Mouse (Mus musculus) G1E (cell line): ENCODE measurements around the gene Gpx4. TPM values are rescaled to one million over a fixed set of nuclear protein-coding genes. Genes with fewer than 3 reads are reported as not detected.
A peak's percentile ranks its signal among the peaks of the same experiment; 100 is the strongest.

ENCODE experiments used
- ATAC-seq: 2 replicates; pipeline ENCODE4 v1.8.0; 2016; ENCODE audit warnings: mild to moderate bottlenecking; ENCODE audit not compliant: insufficient number of reproducible peaks, poor library complexity, low FRiP score, severe bottlenecking; ENCODE audit errors: extremely low read depth
- DNase-seq: peaks from one replicate; pipeline ENCODE4 v3.0.0; 2012; ENCODE audit warnings: low spot score
- H3K27me3 ChIP-seq: 2 replicates; pipeline ENCODE4 v1.6.1; 2012; ENCODE audit warnings: mild to moderate bottlenecking, low read length, inconsistent platforms; ENCODE audit not compliant: insufficient read depth
- H3K36me3 ChIP-seq: replicated peaks from 2 replicates; pipeline ENCODE3; 2012; ENCODE audit warnings: mild to moderate bottlenecking, inconsistent platforms
- H3K4me1 ChIP-seq: 2 replicates; pipeline ENCODE4 v1.6.1; 2012; ENCODE audit warnings: low read depth, low read length, inconsistent platforms, mixed read lengths; ENCODE audit not compliant: insufficient read depth
- H3K4me3 ChIP-seq: 2 replicates; pipeline ENCODE4 v1.5.1; 2012; ENCODE audit warnings: low read depth, mild to moderate bottlenecking, inconsistent platforms, low read length, moderate library complexity, mixed read lengths
- H3K9me3 ChIP-seq: replicated peaks from 2 replicates; pipeline ENCODE4 v1.6.1; 2012; ENCODE audit warnings: inconsistent platforms
- CTCF ChIP-seq: IDR thresholded peaks from 2 replicates; pipeline ENCODE4 v1.5.1; 2012; ENCODE audit warnings: low read depth, low read length, inconsistent platforms, mixed read lengths
- GATA1 ChIP-seq: IDR thresholded peaks from 2 replicates; pipeline ENCODE4 v1.6.1; 2012; ENCODE audit warnings: borderline replicate concordance, low read length, inconsistent platforms, mixed read lengths
- GATA2 ChIP-seq: IDR thresholded peaks from 2 replicates; pipeline ENCODE4 v1.6.1; 2012; ENCODE audit warnings: low read depth, low read length, inconsistent platforms, borderline replicate concordance
- POLR2AphosphoS5 ChIP-seq: IDR thresholded peaks from 2 replicates; pipeline ENCODE4 v1.6.1; 2012; ENCODE audit warnings: low read depth, low read length, inconsistent platforms; ENCODE audit not compliant: insufficient replicate concordance
- TAL1 ChIP-seq: conservative IDR thresholded peaks from 2 replicates; pipeline ENCODE4 v1.6.1; 2012; ENCODE audit warnings: low read depth, low read length, inconsistent platforms, mixed read lengths
- polyA plus RNA-seq: library from polyadenylated mRNA; stranded (reverse); fragments of >175 nt; gene quantifications from 2 replicates; pipeline ENCODE4 v1.2.3, GENCODE M21; 2012
- total RNA-seq, 2 experiments: library from RNA; stranded (forward) in 1 of 2; stranded (reverse) in 1 of 2; fragments of 200-1000 nt in 1 of 2; fragments of >200 nt in 1 of 2; fragmentation: Nextera tagmentation in 1 of 2; gene quantifications; 2 replicates each; pipeline ENCODE4 v1.2.3; 2014 to 2017

Gene Gpx4
- total and polyA plus RNA-seq, 3 experiments = 290 to 1,138 (median 808) TPM

- ATAC-seq = no peak
- Histone ChIP-seq H3K27me3 (no peaks in the 10 kb centered on the region), H3K36me3 (peaks cover 94% of the 10 kb centered on the region), H3K4me1 (peaks cover 62% of the 10 kb centered on the region), H3K4me3 (no peak overlapping the region), H3K9me3 (no peaks in the 10 kb centered on the region)
- no peak for DNase-seq
- TF ChIP-seq CTCF (no peak), POLR2AphosphoS5 (no peak), GATA2 (no peak), GATA1 (no peak), TAL1 (no peak)
Observed at GRCm38 (mm10) chr10:80069251-80069650, 22.3 kb downstream of the Gpx4 start.

- DNase-seq (no peak), ATAC-seq (no peak)
- no peak overlapping the region for H3K4me3 ChIP-seq
- H3K27me3 ChIP-seq = no peaks in the 10 kb centered on the region
- peaks cover 94% of the 10 kb centered on the region for H3K36me3 ChIP-seq
- peaks cover 64% of the 10 kb centered on the region for H3K4me1 ChIP-seq
- no peaks in the 10 kb centered on the region for H3K9me3 ChIP-seq
- TF ChIP-seq GATA1 = no peak
- no peak for TF ChIP-seq POLR2AphosphoS5
- no peak for TF ChIP-seq GATA2
- TF ChIP-seq TAL1 = no peak
- TF ChIP-seq CTCF = no peak
Observed at GRCm38 (mm10) chr10:80069948-80070450, 23.0 kb downstream of the Gpx4 start.

- 0 out of 2 replicates have a peak, but pooled peaks have one; percentile 19 for TF ChIP-seq TAL1
- no peak for TF ChIP-seq CTCF
- peak; percentile 81 for DNase-seq
- no peaks in the 10 kb centered on the region for H3K9me3 ChIP-seq
- no peaks in the 10 kb centered on the region for H3K27me3 ChIP-seq
- peak overlapping the region; percentile 63; the same call in 1 of the 2 replicates for H3K4me3 ChIP-seq
- peaks cover 94% of the 10 kb centered on the region for H3K36me3 ChIP-seq
- peaks cover 71% of the 10 kb centered on the region for H3K4me1 ChIP-seq
- peak; percentile 83 for ATAC-seq
Observed at GRCm38 (mm10) chr10:80070837-80071515, 24.0 kb downstream of the Gpx4 start.

GRCm38 (mm10) chr10:80071516-80071900 is 24.5 kb downstream of the Gpx4 start:
- no peaks in the 10 kb centered on the region for H3K9me3 ChIP-seq
- DNase-seq (no peak), ATAC-seq (no peak)
- no peaks in the 10 kb centered on the region for H3K27me3 ChIP-seq
- peak overlapping the region; percentile 49; the same call in 1 of the 2 replicates for H3K4me3 ChIP-seq
- H3K4me1 ChIP-seq = peaks cover 76% of the 10 kb centered on the region
- no peak for TF ChIP-seq POLR2AphosphoS5
- TF ChIP-seq GATA2 = no peak
- no peak for TF ChIP-seq CTCF
- no peak for TF ChIP-seq TAL1
- TF ChIP-seq GATA1 = no peak
- H3K36me3 ChIP-seq = peaks cover 94% of the 10 kb centered on the region

- peaks cover 84% of the 10 kb centered on the region for H3K4me1 ChIP-seq
- peaks cover 94% of the 10 kb centered on the region for H3K36me3 ChIP-seq
Observed at GRCm38 (mm10) chr10:80072623-80073489, 25.9 kb downstream of the Gpx4 start.

DNA sequence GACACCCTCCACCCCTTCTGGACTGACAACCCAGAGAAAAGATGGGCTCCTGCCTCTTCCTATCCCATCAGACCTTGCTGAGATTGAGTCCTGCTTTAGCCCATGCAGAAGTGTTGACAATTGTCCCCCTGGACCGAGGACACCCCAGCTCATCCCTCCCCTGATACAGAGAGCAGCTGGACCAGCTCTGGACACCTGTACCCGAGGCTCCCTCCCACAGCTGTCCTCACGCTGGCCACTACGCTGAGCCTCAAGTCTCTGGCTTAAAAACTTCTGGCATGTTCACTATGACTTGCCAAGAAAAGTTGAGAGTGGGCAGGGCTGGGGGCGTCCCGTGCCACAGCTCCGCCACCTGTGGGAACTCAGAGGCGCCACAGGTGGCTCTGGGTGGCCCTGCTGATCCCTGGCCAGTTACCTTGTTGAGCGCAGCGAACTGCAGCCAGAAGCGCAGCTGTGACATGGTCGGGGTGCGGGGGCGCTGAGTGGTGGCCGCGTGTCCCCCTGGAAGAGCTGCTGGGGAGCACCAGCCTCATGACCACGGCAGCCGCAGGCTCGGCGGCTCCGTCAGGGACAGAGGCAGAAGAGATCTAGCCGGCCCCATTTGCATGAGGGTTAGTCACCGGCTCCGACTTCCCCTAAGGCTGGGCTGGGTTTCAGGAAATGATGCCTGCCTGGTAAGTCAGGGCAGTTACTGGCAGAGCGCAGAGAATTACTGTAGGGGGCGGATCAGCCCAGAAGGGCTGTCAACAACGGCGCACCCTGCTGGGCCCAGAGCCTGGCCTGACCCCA is 28.0 kb downstream of the Gpx4 start:
- H3K27me3 ChIP-seq = no peaks in the 10 kb centered on the region
- peak; percentile 51 for ATAC-seq
- no peaks in the 10 kb centered on the region for H3K9me3 ChIP-seq
- peak overlapping the region; percentile 71 for H3K4me3 ChIP-seq
- DNase-seq = peak; percentile 71
- peaks cover 86% of the 10 kb centered on the region for H3K4me1 ChIP-seq
- H3K36me3 ChIP-seq = peaks cover 94% of the 10 kb centered on the region
- TF ChIP-seq TAL1 = no peak
- no peak for TF ChIP-seq GATA2
- no peak for TF ChIP-seq CTCF
- no peak for TF ChIP-seq POLR2AphosphoS5
- no peak for TF ChIP-seq GATA1

More at GRCm38 (mm10) chr10:80072623-80073489, 25.9 kb downstream of the Gpx4 start:
- Histone ChIP-seq H3K27me3 (no peaks in the 10 kb centered on the region), H3K9me3 (no peaks in the 10 kb centered on the region), H3K4me3 (peak overlapping the region; percentile 49; the same call in 1 of the 2 replicates)
- DNase-seq = no peak
- no peak for TF ChIP-seq TAL1
- no peak for TF ChIP-seq GATA1
- no peak for TF ChIP-seq GATA2
- no peak for TF ChIP-seq POLR2AphosphoS5
- no peak for ATAC-seq
